Mouse (Mus musculus): ENCODE results near the gene Psmc2.

GRCm38 (mm10) chr5:21735584-21735983, 49.5 kb upstream of the Psmc2 start:
- TF ChIP-seq CTCF (IDR thresholded peaks at IDR 0.05; ENCODE audit: low read depth) (peak; percentile 84), EP300 (IDR thresholded peaks at IDR 0.05; ENCODE audit: low read depth) (no peak)

Measured in liver, embryonic 14.5 days (tissue).